Mouse (Mus musculus): ENCODE data around the gene Kctd3. TPM values are rescaled to one million over a fixed set of nuclear protein-coding genes. Genes with fewer than 3 reads are reported as not detected.
"Not testable (repeated sequence)": the region's sequence is repeated elsewhere in the genome, so short reads cannot be mapped to it uniquely, and the experiment has no call there.

The Kctd3 gene
- polyA plus RNA-seq, 1 experiment from 2014 or later = 28.1 TPM

DNA sequence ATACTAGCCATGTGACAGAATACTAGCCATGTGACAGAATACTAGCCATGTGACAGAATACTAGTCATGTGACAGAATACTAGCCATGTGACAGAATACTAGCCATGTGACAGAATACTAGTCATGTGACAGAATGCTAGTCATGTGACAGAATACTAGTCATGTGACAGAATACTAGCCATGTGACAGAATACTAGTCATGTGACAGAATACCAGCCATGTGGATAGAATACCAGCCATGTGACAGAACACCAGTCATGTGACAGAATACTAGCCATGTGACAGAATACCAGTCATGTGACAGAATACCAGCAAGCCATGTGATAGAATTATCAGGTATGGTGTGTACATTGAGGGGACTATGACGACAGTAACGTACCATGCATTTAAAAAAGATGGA, 25.2 kb upstream of the Kctd3 start:
- H3K27me3 ChIP-seq (replicated peaks; ENCODE audit: low read depth, poor library complexity, severe bottlenecking); H3K27ac ChIP-seq (replicated peaks); H3K4me3 ChIP-seq; H3K4me1 ChIP-seq; H3K9me3 ChIP-seq; H3K36me3 ChIP-seq (replicated peaks); DNase-seq (ENCODE audit: low spot score): not testable (repeated sequence)
- 93% methylated on average over 2 of the region's 2 CpGs for WGBS

DNA sequence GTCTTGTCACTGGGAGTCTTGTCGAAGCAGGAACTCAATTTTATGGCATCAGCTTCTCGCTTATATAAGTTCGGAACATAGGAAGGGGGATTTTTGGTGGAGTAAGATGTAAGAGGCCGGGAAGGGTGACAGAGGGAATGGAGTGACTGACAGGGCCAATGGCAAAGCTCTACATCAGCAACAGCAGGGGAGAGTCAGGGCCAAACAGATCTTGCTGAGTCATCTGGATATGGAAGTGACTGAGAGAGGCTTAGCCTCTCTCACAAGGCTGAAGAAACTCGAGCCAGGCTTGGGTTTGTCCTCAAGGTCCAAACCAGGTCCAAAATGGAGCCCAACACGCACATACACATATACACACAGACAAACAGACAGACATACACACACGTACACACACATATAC, 23.3 kb upstream of the Kctd3 start:
- no peaks in the 10 kb centered on the region for H3K27me3 ChIP-seq (replicated peaks; ENCODE audit: low read depth, poor library complexity, severe bottlenecking)
- H3K36me3 ChIP-seq (replicated peaks) = no peaks in the 10 kb centered on the region
- DNase-seq (ENCODE audit: low spot score) = no peak
- H3K9me3 ChIP-seq = no peaks in the 10 kb centered on the region
- no peaks in the 10 kb centered on the region for H3K4me1 ChIP-seq
- WGBS = 83% methylated on average over 7 of the region's 7 CpGs
- H3K27ac ChIP-seq (replicated peaks) = no peak overlapping the region
- no peak overlapping the region for H3K4me3 ChIP-seq

DNA sequence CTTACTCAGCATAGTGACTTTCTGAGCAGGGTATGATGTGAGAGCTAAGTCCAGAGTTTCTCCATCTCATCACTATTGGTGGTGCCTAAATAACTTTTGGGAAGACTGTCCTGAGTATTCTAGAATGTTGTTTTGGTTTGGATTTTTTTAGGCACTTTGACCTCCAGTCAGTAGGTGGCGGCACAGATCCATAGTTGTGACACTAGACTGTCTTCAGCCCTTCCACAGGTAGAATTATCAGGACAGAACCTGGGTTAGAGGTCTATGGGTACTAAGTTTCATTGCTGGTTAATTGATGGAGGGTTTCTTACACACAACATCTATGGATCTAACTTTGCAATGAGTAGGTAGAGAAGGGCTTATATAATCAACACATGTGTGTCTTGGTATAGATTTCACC, 20.6 kb upstream of the Kctd3 start:
- no peaks in the 10 kb centered on the region for H3K4me1 ChIP-seq
- no peak for DNase-seq (ENCODE audit: low spot score)
- H3K9me3 ChIP-seq = no peaks in the 10 kb centered on the region
- WGBS = 63% methylated on average over 1 of the region's 1 CpGs
- H3K4me3 ChIP-seq = no peak overlapping the region
- no peak overlapping the region for H3K27ac ChIP-seq (replicated peaks)
- no peaks in the 10 kb centered on the region for H3K36me3 ChIP-seq (replicated peaks)
- no peaks in the 10 kb centered on the region for H3K27me3 ChIP-seq (replicated peaks; ENCODE audit: low read depth, poor library complexity, severe bottlenecking)

DNA sequence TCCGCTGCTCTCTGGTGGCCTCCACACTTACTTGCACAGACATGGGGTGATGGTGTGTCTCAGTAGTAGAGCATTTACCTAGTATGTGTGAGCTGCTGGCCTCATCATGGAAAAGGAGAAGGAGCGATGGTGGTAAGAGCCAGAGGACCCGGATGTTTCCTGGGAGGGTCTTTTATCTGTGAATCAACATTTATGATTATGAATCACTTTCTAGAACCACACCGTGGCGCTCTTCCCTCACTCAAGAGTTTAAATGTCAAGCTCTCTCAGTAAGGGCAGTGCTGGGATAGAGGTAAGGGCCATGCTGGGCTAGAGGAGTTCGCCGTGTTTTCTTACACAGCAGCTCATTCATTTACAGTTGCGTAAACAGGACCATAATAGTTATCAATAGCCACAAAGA, 19.2 kb upstream of the Kctd3 start:
- no peak overlapping the region for H3K27ac ChIP-seq (replicated peaks)
- no peaks in the 10 kb centered on the region for H3K27me3 ChIP-seq (replicated peaks; ENCODE audit: low read depth, poor library complexity, severe bottlenecking)
- H3K9me3 ChIP-seq = no peaks in the 10 kb centered on the region
- 67% methylated on average over 8 of the region's 8 CpGs for WGBS
- H3K36me3 ChIP-seq (replicated peaks) = no peaks in the 10 kb centered on the region
- H3K4me3 ChIP-seq = no peak overlapping the region
- H3K4me1 ChIP-seq = no peaks in the 10 kb centered on the region
- peak; percentile 37 for DNase-seq (ENCODE audit: low spot score)

DNA sequence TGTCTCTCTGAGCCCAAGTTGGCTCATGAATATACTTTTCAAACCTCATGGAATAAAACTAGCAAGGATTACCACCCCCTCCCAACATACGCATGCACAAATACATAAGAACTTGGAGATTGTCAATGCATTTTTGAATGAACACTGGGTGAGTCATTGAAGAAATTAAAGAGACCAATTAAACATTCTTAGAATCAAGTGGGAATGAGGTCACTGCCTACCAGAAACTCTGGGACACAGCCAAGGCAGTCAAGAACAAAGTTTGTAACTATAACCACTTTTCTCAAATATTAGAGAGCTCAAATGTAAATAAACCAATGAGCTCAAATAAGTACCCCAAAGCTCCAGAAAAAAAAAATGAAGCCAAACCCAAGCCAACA, 16.1 kb upstream of the Kctd3 start:
- Histone ChIP-seq H3K27me3 (replicated peaks; ENCODE audit: low read depth, poor library complexity, severe bottlenecking) (no peaks in the 10 kb centered on the region), H3K36me3 (replicated peaks) (no peaks in the 10 kb centered on the region), H3K9me3 (no peaks in the 10 kb centered on the region), H3K27ac (replicated peaks) (no peak overlapping the region), H3K4me3 (no peak overlapping the region), H3K4me1 (no peaks in the 10 kb centered on the region)
- WGBS = 93% methylated on average over 1 of the region's 1 CpGs
- DNase-seq (ENCODE audit: low spot score) = no peak

DNA sequence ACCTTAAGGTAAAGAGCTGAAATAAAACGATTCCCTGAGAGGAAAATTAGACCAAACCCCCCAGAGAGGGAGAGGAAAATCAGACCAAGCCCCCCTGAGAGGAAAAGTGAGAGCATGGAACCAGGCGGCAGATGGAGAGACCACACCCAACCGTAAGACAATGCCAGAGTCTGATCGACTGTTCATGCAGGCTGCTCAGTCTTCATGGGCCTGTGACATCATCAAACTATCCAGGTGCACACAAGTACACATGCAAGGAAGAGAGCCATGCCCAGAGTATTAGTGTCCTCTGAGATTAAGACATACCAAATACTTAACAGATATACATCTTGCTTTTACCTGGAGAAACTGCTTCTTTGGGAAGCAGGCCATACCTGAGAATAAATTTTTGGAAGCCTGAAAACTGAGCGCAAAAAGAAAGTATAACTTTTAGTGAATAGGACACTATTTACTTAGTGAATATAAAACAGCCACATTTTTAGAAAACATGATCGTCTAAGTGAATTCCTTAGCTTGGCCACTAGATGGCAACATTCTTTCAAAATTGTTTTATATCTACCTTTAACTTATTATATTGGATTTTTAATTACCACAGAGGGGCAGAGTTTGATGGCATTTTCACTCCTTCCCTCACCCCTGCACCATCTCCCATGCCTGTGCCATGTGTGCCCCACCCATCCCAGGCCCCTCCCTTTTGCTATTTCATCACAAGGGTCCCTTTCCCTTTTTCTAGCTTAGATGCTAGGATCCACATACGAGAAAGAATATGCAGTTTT, 15.5 kb upstream of the Kctd3 start:
- no peaks in the 10 kb centered on the region for H3K9me3 ChIP-seq
- WGBS = 57% methylated on average over 7 of the region's 7 CpGs
- no peaks in the 10 kb centered on the region for H3K27me3 ChIP-seq (replicated peaks; ENCODE audit: low read depth, poor library complexity, severe bottlenecking)
- H3K4me3 ChIP-seq = no peak overlapping the region
- no peak for DNase-seq (ENCODE audit: low spot score)
- H3K36me3 ChIP-seq (replicated peaks) = no peaks in the 10 kb centered on the region
- no peak overlapping the region for H3K27ac ChIP-seq (replicated peaks)
- H3K4me1 ChIP-seq = no peaks in the 10 kb centered on the region

DNA sequence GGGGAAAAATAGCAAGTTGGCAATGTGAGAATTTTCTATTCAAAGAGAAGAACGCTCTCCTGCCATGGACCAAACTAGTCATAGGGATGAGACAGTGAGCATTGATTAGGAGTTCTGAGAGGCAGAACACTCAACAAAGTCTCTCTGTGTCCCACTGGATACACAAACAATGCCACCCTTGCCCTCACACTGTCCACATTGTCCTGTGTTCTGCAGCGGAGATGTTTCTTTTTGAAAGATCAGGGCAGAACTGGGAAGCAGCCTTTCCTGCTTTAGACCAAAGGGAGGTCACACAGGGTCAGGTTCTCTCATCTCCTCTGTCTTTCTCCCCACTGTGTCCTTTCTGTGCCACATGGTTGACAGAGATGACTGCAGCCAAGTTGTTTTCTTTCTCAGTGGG, 7.7 kb upstream of the Kctd3 start:
- Histone ChIP-seq H3K9me3 (no peaks in the 10 kb centered on the region), H3K27ac (replicated peaks) (no peak overlapping the region), H3K36me3 (replicated peaks) (no peaks in the 10 kb centered on the region), H3K4me1 (peaks cover 32% of the 10 kb centered on the region), H3K4me3 (no peak overlapping the region), H3K27me3 (replicated peaks; ENCODE audit: low read depth, poor library complexity, severe bottlenecking) (peaks cover 31% of the 10 kb centered on the region)
- WGBS = 43% methylated on average over 2 of the region's 2 CpGs
- no peak for DNase-seq (ENCODE audit: low spot score)

DNA sequence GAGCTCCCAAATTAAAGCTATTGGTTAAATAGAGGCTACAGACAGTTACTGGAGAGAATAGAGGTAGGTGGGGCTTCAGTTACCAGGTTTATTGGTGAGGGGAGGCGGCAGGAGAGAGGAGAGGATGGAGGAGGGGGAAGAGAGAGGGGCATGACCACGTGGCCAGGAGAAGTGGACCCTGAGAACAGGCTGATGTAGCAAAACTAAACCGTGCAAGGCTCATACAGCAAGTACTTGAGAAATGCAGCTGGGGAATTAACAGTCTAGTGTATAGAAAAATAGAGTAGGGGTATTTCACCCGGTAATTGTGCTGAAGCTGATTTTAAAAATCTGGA, 5.9 kb upstream of the Kctd3 start:
- peak overlapping the region; percentile 38 for H3K4me3 ChIP-seq
- H3K27me3 ChIP-seq (replicated peaks; ENCODE audit: low read depth, poor library complexity, severe bottlenecking) = peaks cover 31% of the 10 kb centered on the region
- 6% methylated on average over 4 of the region's 4 CpGs for WGBS
- H3K9me3 ChIP-seq = no peaks in the 10 kb centered on the region
- no peaks in the 10 kb centered on the region for H3K36me3 ChIP-seq (replicated peaks)
- H3K27ac ChIP-seq (replicated peaks) = peak overlapping the region; percentile 8; the same call in 1 of the 2 replicates
- peak; percentile 28 for DNase-seq (ENCODE audit: low spot score)
- peaks cover 34% of the 10 kb centered on the region for H3K4me1 ChIP-seq

DNA sequence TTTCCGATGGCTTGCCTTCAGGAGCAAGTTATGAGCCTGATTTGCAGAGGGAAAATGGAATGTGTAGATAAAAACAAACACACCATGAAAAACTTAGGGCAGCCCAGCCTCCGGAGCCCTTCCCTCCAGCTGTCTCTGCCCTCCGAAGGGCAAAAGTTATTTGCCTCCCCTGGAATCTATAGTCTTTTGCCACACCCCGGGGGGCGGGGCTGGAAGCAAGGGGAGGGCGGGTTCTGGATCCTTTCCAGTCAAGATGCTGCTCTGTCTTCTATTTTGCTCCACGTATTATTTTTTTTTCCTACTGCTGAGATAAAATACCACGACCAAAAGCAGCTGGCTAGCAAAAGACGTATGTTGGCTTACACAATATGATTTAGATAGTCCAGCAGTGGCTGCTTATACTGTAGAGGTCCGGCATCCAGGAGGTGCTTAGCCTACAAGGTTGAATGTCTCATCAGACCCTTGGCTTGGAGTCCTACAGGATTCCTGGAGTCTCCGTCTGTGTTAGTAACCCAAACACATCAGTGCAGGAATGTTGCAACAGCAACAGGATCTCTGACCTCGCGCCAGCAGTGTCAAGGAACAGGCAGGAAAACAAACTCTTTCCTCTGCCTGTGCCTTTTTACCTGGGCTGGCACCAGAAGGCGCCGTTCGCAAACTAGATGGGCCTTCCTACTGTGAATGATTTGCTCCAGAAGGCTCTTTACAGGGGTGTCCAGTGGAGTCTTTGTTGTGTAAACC, 5.4 kb upstream of the Kctd3 start:
- no peaks in the 10 kb centered on the region for H3K36me3 ChIP-seq (replicated peaks)
- H3K27me3 ChIP-seq (replicated peaks; ENCODE audit: low read depth, poor library complexity, severe bottlenecking) = peaks cover 31% of the 10 kb centered on the region
- DNase-seq (ENCODE audit: low spot score) = peak; percentile 35
- H3K4me1 ChIP-seq = peaks cover 34% of the 10 kb centered on the region
- 4% methylated on average over 16 of the region's 16 CpGs for WGBS
- H3K27ac ChIP-seq (replicated peaks) = peak overlapping the region; percentile 8; the same call in 1 of the 2 replicates
- peak overlapping the region; percentile 38 for H3K4me3 ChIP-seq
- no peaks in the 10 kb centered on the region for H3K9me3 ChIP-seq

DNA sequence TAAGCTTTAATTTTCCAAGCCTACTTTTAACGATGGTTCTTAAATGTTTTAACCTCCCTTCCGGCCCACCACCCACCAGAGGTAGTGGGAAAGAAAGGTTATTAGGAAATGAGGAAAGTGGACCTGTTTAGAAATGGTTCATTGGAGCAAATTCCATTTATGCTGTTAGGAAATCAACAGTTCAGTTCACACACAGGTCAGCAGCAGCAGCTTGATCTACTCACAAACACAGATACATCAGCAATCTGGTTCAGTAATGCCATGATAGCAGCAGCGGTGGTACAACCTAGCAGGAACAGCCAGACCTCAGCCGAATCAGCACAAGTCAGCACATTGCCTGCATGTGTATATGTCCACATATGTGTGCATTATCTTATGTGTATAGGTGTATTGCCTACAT, 3.0 kb upstream of the Kctd3 start:
- WGBS = 90% methylated on average over 4 of the region's 4 CpGs
- Histone ChIP-seq H3K4me3 (no peak overlapping the region), H3K4me1 (peaks cover 49% of the 10 kb centered on the region)

DNA sequence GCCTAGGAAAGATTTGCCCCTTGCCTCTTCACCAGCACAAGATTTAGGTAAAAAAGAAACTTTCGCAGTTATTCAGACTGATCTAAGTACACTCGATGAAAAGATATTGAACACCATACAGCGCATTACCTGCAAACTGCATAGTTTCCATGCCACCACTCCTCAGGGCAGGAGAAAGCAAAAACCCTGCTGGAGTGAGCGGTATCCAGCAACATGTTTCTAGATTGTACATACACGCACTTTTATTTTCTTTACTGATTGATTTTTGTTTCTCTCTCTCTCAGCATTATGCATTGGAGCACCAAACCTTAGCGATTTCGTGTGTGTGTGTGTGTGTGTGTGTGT, 311 bp upstream of the Kctd3 start:
- Histone ChIP-seq H3K4me3 (peak overlapping the region; percentile 86), H3K9me3 (no peaks in the 10 kb centered on the region)

More for the DNA sequence above, 3.0 kb upstream of the Kctd3 start:
- Histone ChIP-seq H3K36me3 (replicated peaks) (peaks cover 1% of the 10 kb centered on the region; the same call in 1 of the 2 replicates), H3K27me3 (replicated peaks; ENCODE audit: low read depth, poor library complexity, severe bottlenecking) (peaks cover 31% of the 10 kb centered on the region), H3K9me3 (no peaks in the 10 kb centered on the region), H3K27ac (replicated peaks) (no peak overlapping the region)
- DNase-seq (ENCODE audit: low spot score) = no peak

DNA sequence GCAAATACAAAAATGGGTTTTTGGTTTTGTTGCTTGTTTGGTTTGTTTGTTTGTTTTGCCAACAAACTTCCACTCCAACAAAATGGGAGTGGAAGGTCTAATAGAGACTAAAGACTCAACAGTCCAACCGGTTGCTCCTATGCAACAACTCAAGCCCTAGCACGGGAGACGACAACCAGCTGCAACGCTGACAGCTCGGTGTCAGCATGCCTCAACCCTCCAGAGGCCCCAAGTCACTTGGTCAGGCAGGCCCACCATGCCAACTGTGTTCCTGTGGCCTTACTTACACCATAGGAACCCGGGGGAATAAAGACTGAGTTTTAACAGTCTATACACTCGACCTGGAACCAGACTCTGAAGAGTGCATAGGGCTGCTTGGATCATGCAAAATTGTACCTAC, 815 bp downstream of the Kctd3 start:
- Histone ChIP-seq H3K4me3 (peak overlapping the region; percentile 86), H3K27ac (replicated peaks) (peak overlapping the region; percentile 95), H3K27me3 (replicated peaks; ENCODE audit: low read depth, poor library complexity, severe bottlenecking) (no peaks in the 10 kb centered on the region), H3K36me3 (replicated peaks) (peaks cover 20% of the 10 kb centered on the region), H3K4me1 (peaks cover 24% of the 10 kb centered on the region), H3K9me3 (no peaks in the 10 kb centered on the region)
- no peak for DNase-seq (ENCODE audit: low spot score)
- WGBS = 7% methylated on average over 7 of the region's 7 CpGs

More for the DNA sequence above, 311 bp upstream of the Kctd3 start:
- WGBS = 43% methylated on average over 7 of the region's 7 CpGs
- Histone ChIP-seq H3K4me1 (peaks cover 32% of the 10 kb centered on the region), H3K27ac (replicated peaks) (peak overlapping the region; percentile 95; the same call in 1 of the 2 replicates), H3K27me3 (replicated peaks; ENCODE audit: low read depth, poor library complexity, severe bottlenecking) (peaks cover 6% of the 10 kb centered on the region; the same call in 1 of the 2 replicates), H3K36me3 (replicated peaks) (peaks cover 12% of the 10 kb centered on the region)
- DNase-seq (ENCODE audit: low spot score) = no peak

DNA sequence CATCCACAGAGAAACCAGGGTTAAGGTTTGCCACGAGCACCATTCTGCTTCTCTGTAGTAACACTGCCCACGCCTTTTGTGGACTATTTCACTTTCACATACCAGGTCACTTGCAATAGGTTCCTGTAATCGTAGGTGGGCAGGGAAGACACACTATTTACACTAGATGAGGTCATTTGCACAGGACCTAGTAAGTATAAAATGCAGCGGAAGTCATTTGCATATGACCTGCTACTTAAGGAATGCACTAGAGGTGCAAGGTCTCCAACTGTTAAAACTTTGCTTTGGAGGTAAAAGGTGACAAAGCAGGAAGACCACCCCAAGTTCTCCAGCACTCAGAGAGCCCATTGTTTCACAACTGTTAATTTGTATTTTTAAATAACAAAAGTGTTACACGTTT, 1.4 kb downstream of the Kctd3 start:
- peaks cover 24% of the 10 kb centered on the region for H3K4me1 ChIP-seq
- no peaks in the 10 kb centered on the region for H3K9me3 ChIP-seq
- no peak overlapping the region for H3K27ac ChIP-seq (replicated peaks)
- WGBS = 67% methylated on average over 5 of the region's 5 CpGs
- peaks cover 23% of the 10 kb centered on the region for H3K36me3 ChIP-seq (replicated peaks)
- H3K4me3 ChIP-seq = peak overlapping the region; percentile 86; the same call in 1 of the 2 replicates
- no peaks in the 10 kb centered on the region for H3K27me3 ChIP-seq (replicated peaks; ENCODE audit: low read depth, poor library complexity, severe bottlenecking)
- DNase-seq (ENCODE audit: low spot score) = no peak
